Mouse (Mus musculus) lung, adult 2 months (tissue): ENCODE measurements around the gene Kat6b.

Experiments used
- CTCF ChIP-seq: fragments of 200-500 bp; IDR thresholded peaks from 2 replicates; pipeline ENCODE4 v1.5.1; 2011; ENCODE audit warnings: mild to moderate bottlenecking, low read length, control low read depth; ENCODE audit not compliant: insufficient read depth
- POLR2A ChIP-seq: fragments of 200-500 bp; IDR thresholded peaks from 2 replicates; pipeline ENCODE4 v1.6.1; 2011; ENCODE audit warnings: low read depth, mild to moderate bottlenecking, control low read depth, low read length, borderline replicate concordance; ENCODE audit errors: extremely low read depth

GRCm38 (mm10) chr14:21619951-21620350, 138.7 kb downstream of the Kat6b start:
- no peak for TF ChIP-seq POLR2A
- TF ChIP-seq CTCF: no peak
